ENCODE assay signal across 9 mouse cellular contexts in genomic region chr7:120124844-120125243, GRCm38 (mm10). TPM values are rescaled to one million over a fixed set of nuclear protein-coding genes. Genes with fewer than 3 reads are reported as not detected.
DNase-seq lines count a peak whose midpoint lies in the region; ATAC-seq and TF ChIP-seq lines count a peak whose summit lies in the region.
"Had no signal": no experiment of that assay in that cellular context is flagged by ENCODE, and none has a peak within 500 bp of the region (broad histone marks: within the 10 kb centered on the region; RNA-seq: fewer than 3 reads in every experiment).

No protein-coding gene starts in this region.

- no peak for DNase-seq in MEL (ENCODE audit: low read depth, low spot score)
- DNase-seq in cerebellum, adult 18-20 months = peak; percentile 65 to 71
- DNase-seq in forelimb bud, embryonic 11.5 days (ENCODE audit: low read depth, low spot score) = peak; percentile 78
- peak; percentile 66 to 79 for DNase-seq in layer of hippocampus, adult 8-10 months (ENCODE audit: low spot score in 2 of 2)
- DNase-seq in lung, adult 2 months = peak; percentile 67
- DNase-seq in ovary, postnatal 10 days (ENCODE audit: low spot score) = peak; percentile 45
- DNase-seq in urinary bladder, postnatal 14 days (ENCODE audit: low spot score) = peak; percentile 65

- peak in 2 of 3 experiments; percentile 7 to 12; a peak in 1 of 6 replicates for TF ChIP-seq CTCF in MEL (IDR thresholded peaks at IDR 0.05 in 2 of 3, conservative IDR thresholded peaks at IDR 0.05 in 1 of 3; ENCODE audit: control insufficient read depth in 1 of 3, insufficient read depth in 1 of 3, low read depth in 2 of 3, low read length in 3 of 3, poor library complexity in 1 of 3, severe bottlenecking in 1 of 3)
- TF ChIP-seq CTCF in lung, adult 2 months (IDR thresholded peaks at IDR 0.05; ENCODE audit: insufficient read depth, low read length) = peak; percentile 80

- H3K9me3 ChIP-seq in MEL (replicated peaks; ENCODE audit: insufficient read depth, low read length) = no peaks in the 10 kb centered on the region
- H3K9me3 ChIP-seq: heart, embryonic 13.5 days had no signal

- ATAC-seq in hematopoietic stem cell, adult 5-6 weeks (replicated peaks in 1 of 2; ENCODE audit: insufficient read depth in 1 of 2, low FRiP score in 2 of 2, low TSS enrichment in 1 of 2, low read depth in 1 of 2, poor library complexity in 2 of 2, severe bottlenecking in 2 of 2) = peak; percentile 70 to 86

- no peaks in the 10 kb centered on the region for H3K4me1 ChIP-seq in MEL (ENCODE audit: control insufficient read depth in 1 of 2, insufficient read depth in 2 of 2, low read length in 2 of 2)
- H3K4me1 ChIP-seq in lung, adult 2 months (ENCODE audit: control insufficient read depth, insufficient read depth, low read length) = peaks cover 10% of the 10 kb centered on the region; the same call in 1 of the 2 replicates

- no peaks in the 10 kb centered on the region for H3K36me3 ChIP-seq in MEL (ENCODE audit: control insufficient read depth in 1 of 2, insufficient read depth in 2 of 2, low read length in 2 of 2)

- no peak for TF ChIP-seq EP300 in MEL (IDR thresholded peaks at IDR 0.05; ENCODE audit: low read depth in 1 of 2, low read length in 2 of 2)

- H3K9ac ChIP-seq in MEL (ENCODE audit: control insufficient read depth, low read depth, low read length, poor library complexity, severe bottlenecking) = no peak overlapping the region
- H3K9ac ChIP-seq: heart, embryonic 13.5 days had no signal

- TF ChIP-seq RAD21 in MEL (IDR thresholded peaks at IDR 0.05; ENCODE audit: low read depth, low read length) = peak; percentile 15

- TF ChIP-seq POLR2A in MEL (IDR thresholded peaks at IDR 0.05; ENCODE audit: control insufficient read depth in 1 of 2, insufficient read depth in 1 of 2, low read depth in 1 of 2, low read length in 2 of 2, poor library complexity in 1 of 2) = no peak
- no peak for TF ChIP-seq POLR2A in lung, adult 2 months (IDR thresholded peaks at IDR 0.05; ENCODE audit: borderline replicate concordance, extremely low read depth, low read depth, low read length)

- H3K27me3 ChIP-seq in MEL (ENCODE audit: control insufficient read depth in 1 of 2, insufficient read depth in 2 of 2, low read length in 2 of 2) = no peaks in the 10 kb centered on the region
- H3K27me3 ChIP-seq: heart, embryonic 13.5 days had no signal

- H3K79me2 ChIP-seq in MEL (ENCODE audit: control insufficient read depth, insufficient read depth, low read length, poor library complexity) = no peaks in the 10 kb centered on the region

- no peak overlapping the region for H3K4me3 ChIP-seq in MEL (ENCODE audit: control insufficient read depth in 1 of 2, insufficient read depth in 1 of 2, low read depth in 2 of 2, low read length in 2 of 2)
- no peak overlapping the region for H3K4me3 ChIP-seq in lung, adult 2 months (replicated peaks; ENCODE audit: extremely low read depth, low read depth, low read length)
- H3K4me3 ChIP-seq: heart, embryonic 13.5 days had no signal

- no peak overlapping the region for H3K27ac ChIP-seq in MEL (ENCODE audit: control insufficient read depth, low read depth, low read length)
- H3K27ac ChIP-seq: heart, embryonic 13.5 days had no signal

- WGBS in lung, adult 2 months = 10% methylated on average over 3 of the region's 3 CpGs

TF ChIP-seq in MEL, 35 proteins besides CTCF, POLR2A, EP300 and RAD21:
- TF ChIP-seq SIN3A (IDR thresholded peaks at IDR 0.05; ENCODE audit: low read length) (no peak), SMC3 (IDR thresholded peaks at IDR 0.05; ENCODE audit: low read depth, low read length) (0 out of 2 replicates have a peak, but pooled peaks have one; percentile 3)

RNA-seq across cellular contexts. Expression of gene Zp2, which starts 20.2 kb away (rescaled TPM):
- total RNA-seq in MEL (2012; rRNA removed) = not detected in 2 replicates
- polyA plus RNA-seq in MEL (2012; ENCODE audit: insufficient read depth in 1 of 2, insufficient read length in 2 of 2, low read depth in 1 of 2, low replicate concordance in 2 of 2, missing spikeins in 1 of 2) = not detected
- total RNA-seq in hematopoietic stem cell, adult 5-6 weeks (2017) = not detected in 2 replicates
- total RNA-seq in layer of hippocampus, adult 8-10 months (2022) = under 1 TPM in 2 of 4 experiments, not detected in 2; 0.39 to 0.49 TPM
- polyA plus RNA-seq in lung, adult 2 months (2012; rRNA removed) = 0.05 TPM in 1 of 2 replicates, not detected in the other

RNA-seq across cellular contexts. Expression of gene Tmem159, which starts 22.7 kb away (rescaled TPM):
- not detected in 2 replicates for total RNA-seq in MEL (2012; rRNA removed)
- polyA plus RNA-seq in MEL (2012; ENCODE audit: insufficient read depth in 1 of 2, insufficient read length in 2 of 2, low read depth in 1 of 2, low replicate concordance in 2 of 2, missing spikeins in 1 of 2) = not detected
- 12.1 and 256 TPM in 2 replicates for total RNA-seq in hematopoietic stem cell, adult 5-6 weeks (2017)
- total RNA-seq in layer of hippocampus, adult 8-10 months (2022) = 10 to 100 TPM; 10.3 to 17.6 (median 13.0) TPM
- polyA plus RNA-seq in lung, adult 2 months (2012; rRNA removed) = 47.3 and 57.3 TPM in 2 replicates

RNA-seq across cellular contexts. Expression of gene Dnah3, which starts 29.8 kb away (rescaled TPM):
- total RNA-seq in MEL (2012; rRNA removed) = not detected in 2 replicates
- not detected for polyA plus RNA-seq in MEL (2012; ENCODE audit: insufficient read depth in 1 of 2, insufficient read length in 2 of 2, low read depth in 1 of 2, low replicate concordance in 2 of 2, missing spikeins in 1 of 2)
- not detected in 2 replicates for total RNA-seq in hematopoietic stem cell, adult 5-6 weeks (2017)
- under 1 TPM; 0.25 to 0.58 (median 0.38) TPM for total RNA-seq in layer of hippocampus, adult 8-10 months (2022)
- polyA plus RNA-seq in lung, adult 2 months (2012; rRNA removed) = 5.4 and 7.6 TPM in 2 replicates
- polyA plus RNA-seq: heart, embryonic 13.5 days had no signal

RNA-seq across cellular contexts. Expression of gene Anks4b, which starts 48.8 kb away (rescaled TPM):
- total RNA-seq in MEL (2012; rRNA removed) = not detected in 2 replicates
- polyA plus RNA-seq in MEL (2012; ENCODE audit: insufficient read depth in 1 of 2, insufficient read length in 2 of 2, low read depth in 1 of 2, low replicate concordance in 2 of 2, missing spikeins in 1 of 2) = not detected
- not detected in 2 replicates for total RNA-seq in hematopoietic stem cell, adult 5-6 weeks (2017)
- total RNA-seq in layer of hippocampus, adult 8-10 months (2022) = under 1 TPM; 0.22 to 0.45 (median 0.34) TPM
- polyA plus RNA-seq in lung, adult 2 months (2012; rRNA removed) = not detected in 2 replicates

Comparison
In these comparisons a context has a peak if more than half of its experiments do, and no peak if none do; other contexts are left out.
1. RNA of gene Tmem159, which starts 22.7 kb away (total RNA-seq): 10.3 to 17.6 TPM in layer of hippocampus, adult 8-10 months and 12.1 to 256 TPM in hematopoietic stem cell, adult 5-6 weeks; not detected in MEL; every median in the first group is over 10 times any median in the second.